Mouse (Mus musculus): ENCODE measurements around the gene Cd68.

DNA sequence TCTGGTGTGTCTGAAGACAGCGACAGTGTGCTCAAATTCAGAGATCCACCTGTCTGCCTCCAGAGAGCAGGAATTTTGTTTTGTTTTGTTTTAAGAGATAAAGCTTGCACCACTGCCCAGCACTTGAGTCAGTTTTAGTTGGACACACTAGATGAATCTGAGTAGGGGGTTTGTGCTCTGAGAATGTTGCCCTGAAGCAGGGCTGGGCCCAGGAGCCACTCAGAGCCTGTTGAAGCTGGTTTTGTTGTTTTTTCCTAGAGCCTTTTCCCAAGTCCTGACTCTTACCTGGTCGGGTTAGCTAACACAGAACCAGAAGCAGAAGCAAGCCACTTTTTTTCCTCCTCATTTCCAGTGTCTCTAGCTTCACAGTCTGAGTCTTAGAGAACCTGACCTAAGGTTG lies 45.1 kb upstream of the Cd68 start:
- TF ChIP-seq MXI1 (IDR thresholded peaks at IDR 0.05; ENCODE audit: low read depth, low read length) (no peak), IRF4 (IDR thresholded peaks at IDR 0.05; ENCODE audit: low read depth, low read length) (no peak), CTCF (conservative IDR thresholded peaks at IDR 0.05 in 1 of 2, IDR thresholded peaks at IDR 0.05 in 1 of 2; ENCODE audit: low read depth in 2 of 2, low read length in 2 of 2) (no peak), POLR2A (IDR thresholded peaks at IDR 0.05; ENCODE audit: low read depth, low read length) (no peak), JUND (conservative IDR thresholded peaks at IDR 0.05; ENCODE audit: low read depth, low read length) (no peak), EP300 (IDR thresholded peaks at IDR 0.05; ENCODE audit: low read length) (no peak), MAX (IDR thresholded peaks at IDR 0.05; ENCODE audit: low read length) (no peak), BHLHE40 (IDR thresholded peaks at IDR 0.05; ENCODE audit: low read depth, low read length) (no peak), SMC3 (IDR thresholded peaks at IDR 0.05; ENCODE audit: low read depth, low read length) (no peak), ZC3H11A (IDR thresholded peaks at IDR 0.05; ENCODE audit: low read depth, low read length) (no peak), MYC (IDR thresholded peaks at IDR 0.05; ENCODE audit: low read depth, low read length) (no peak), E2F4 (IDR thresholded peaks at IDR 0.05; ENCODE audit: insufficient replicate concordance, low read depth, low read length) (no peak)

Data from CH12.LX (cell line).